Mouse (Mus musculus) liver, embryonic 16.5 days (tissue): ENCODE data around the gene Rbks. TPM values are rescaled to one million over a fixed set of nuclear protein-coding genes. Genes with fewer than 3 reads are reported as not detected.

Experiments used
- ATAC-seq: fragments of 200-750 bp; cut with Nextera tagmentation; 2 replicates; pipeline ENCODE4 v1.8.0; 2017; ENCODE audit warnings: low read depth, mild to moderate bottlenecking, moderate number of reproducible peaks, moderate library complexity
- H3K27ac ChIP-seq: fragments of 300-500 bp; sonication (generic); 2 replicates; pipeline ENCODE4 v1.5.1; 2014; ENCODE audit warnings: mild to moderate bottlenecking, low read length
- H3K27me3 ChIP-seq: fragments of 300-500 bp; sonication (generic); 2 replicates; pipeline ENCODE4 v1.6.1; 2014; ENCODE audit warnings: low read depth, low read length, mixed read lengths; ENCODE audit not compliant: control insufficient read depth, insufficient read depth
- H3K36me3 ChIP-seq: fragments of 300-500 bp; sonication (generic); 2 replicates; pipeline ENCODE4 v1.6.1; 2014; ENCODE audit warnings: mild to moderate bottlenecking; ENCODE audit not compliant: control insufficient read depth, insufficient read depth
- H3K4me1 ChIP-seq: fragments of 300-500 bp; sonication (generic); 2 replicates; pipeline ENCODE4 v1.6.1; 2014; ENCODE audit warnings: low read depth, low read length, mixed read lengths; ENCODE audit not compliant: control insufficient read depth
- H3K4me2 ChIP-seq: fragments of 300-500 bp; sonication (generic); 2 replicates; pipeline ENCODE4 v1.6.1; 2014; ENCODE audit warnings: low read depth, low read length, mixed read lengths
- H3K4me3 ChIP-seq: fragments of 300-500 bp; sonication (generic); 2 replicates; pipeline ENCODE4 v1.5.1; 2014; ENCODE audit warnings: low read depth, mild to moderate bottlenecking, low read length
- H3K9ac ChIP-seq: fragments of 300-500 bp; sonication (generic); 2 replicates; pipeline ENCODE4 v1.6.1; 2014; ENCODE audit warnings: low read depth, low read length
- H3K9me3 ChIP-seq: fragments of 300-500 bp; sonication (generic); replicated peaks from 2 replicates; pipeline ENCODE4 v1.6.1; 2016; ENCODE audit warnings: low read length; ENCODE audit not compliant: control insufficient read depth
- WGBS: fragments of 180-500 bp; shearing (Covaris S2); extraction: QIAGEN DNeasy Blood & Tissue Kit; methylation state at CpG from one replicate; pipeline ENCODE4 v1.1.7; 2014; ENCODE audit not compliant: insufficient replicate concordance; 5-methylcytosine and 5-hydroxymethylcytosine counted together
- polyA plus RNA-seq: library from polyadenylated mRNA; unstranded; fragments of >200 nt; fragmentation: Nextera tagmentation; extraction: Ambion mirVana; gene quantifications from 2 replicates; pipeline ENCODE4 v1.2.1, GENCODE M21; 2015

Rbks gene
- polyA plus RNA-seq, 1 experiment from 2014 or later = 17.6 TPM

DNA sequence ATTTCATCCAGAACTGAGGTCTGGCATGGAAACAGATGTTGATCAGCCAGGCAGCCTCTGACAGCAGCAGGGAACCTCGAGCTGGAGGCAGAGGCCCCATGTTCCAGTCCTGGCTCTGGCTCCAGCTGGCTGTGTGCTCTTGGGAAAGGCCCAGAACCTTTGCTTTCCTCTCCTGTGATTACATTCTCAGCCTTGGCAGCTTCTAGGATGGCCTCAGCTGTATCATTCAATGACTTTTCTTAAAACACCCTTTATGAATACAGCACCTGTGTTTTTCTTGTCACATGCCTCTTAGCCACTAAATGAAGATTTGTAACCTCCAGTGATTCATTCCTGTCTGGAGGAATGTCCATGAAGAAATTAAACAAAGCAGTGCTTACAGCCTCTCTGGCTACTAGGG, 31.3 kb downstream of the Rbks start:
- Histone ChIP-seq H3K9me3 (no peaks in the 10 kb centered on the region), H3K27ac (no peak overlapping the region), H3K27me3 (no peaks in the 10 kb centered on the region), H3K9ac (no peak overlapping the region), H3K36me3 (no peaks in the 10 kb centered on the region), H3K4me1 (no peaks in the 10 kb centered on the region), H3K4me2 (no peak overlapping the region), H3K4me3 (no peak overlapping the region)
- no peak for ATAC-seq
- 39% methylated on average over 1 of the region's 1 CpGs for WGBS

DNA sequence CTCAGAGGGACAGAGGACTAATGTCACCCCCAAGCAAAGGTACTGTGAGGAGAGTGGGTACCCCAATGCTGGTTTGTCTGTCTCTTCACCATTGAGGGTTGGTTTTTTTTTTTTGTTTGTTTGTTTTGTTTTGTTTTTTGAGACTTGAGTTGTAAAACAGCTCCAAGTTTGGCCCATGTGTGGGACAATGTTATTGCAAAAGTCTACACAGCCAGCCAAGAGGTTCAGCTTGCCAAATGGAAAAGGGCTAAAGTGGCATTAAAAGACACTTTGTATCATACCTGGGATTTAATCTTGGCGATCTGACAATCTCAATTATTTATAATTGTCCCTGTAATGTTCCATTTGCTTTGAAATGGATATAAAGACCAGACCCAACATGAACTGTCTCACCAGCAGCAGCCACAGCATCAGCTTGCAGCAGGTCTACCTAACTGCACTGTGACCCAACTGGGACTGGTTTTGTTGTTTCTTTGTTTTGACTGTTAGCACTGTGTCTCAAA, 41.7 kb downstream of the Rbks start:
- Histone ChIP-seq H3K9me3 (no peaks in the 10 kb centered on the region), H3K4me2 (no peak overlapping the region), H3K27ac (no peak overlapping the region), H3K4me1 (no peaks in the 10 kb centered on the region), H3K36me3 (no peaks in the 10 kb centered on the region), H3K9ac (no peak overlapping the region), H3K4me3 (no peak overlapping the region), H3K27me3 (no peaks in the 10 kb centered on the region)
- WGBS = 73% methylated on average over 1 of the region's 1 CpGs
- ATAC-seq = no peak

DNA sequence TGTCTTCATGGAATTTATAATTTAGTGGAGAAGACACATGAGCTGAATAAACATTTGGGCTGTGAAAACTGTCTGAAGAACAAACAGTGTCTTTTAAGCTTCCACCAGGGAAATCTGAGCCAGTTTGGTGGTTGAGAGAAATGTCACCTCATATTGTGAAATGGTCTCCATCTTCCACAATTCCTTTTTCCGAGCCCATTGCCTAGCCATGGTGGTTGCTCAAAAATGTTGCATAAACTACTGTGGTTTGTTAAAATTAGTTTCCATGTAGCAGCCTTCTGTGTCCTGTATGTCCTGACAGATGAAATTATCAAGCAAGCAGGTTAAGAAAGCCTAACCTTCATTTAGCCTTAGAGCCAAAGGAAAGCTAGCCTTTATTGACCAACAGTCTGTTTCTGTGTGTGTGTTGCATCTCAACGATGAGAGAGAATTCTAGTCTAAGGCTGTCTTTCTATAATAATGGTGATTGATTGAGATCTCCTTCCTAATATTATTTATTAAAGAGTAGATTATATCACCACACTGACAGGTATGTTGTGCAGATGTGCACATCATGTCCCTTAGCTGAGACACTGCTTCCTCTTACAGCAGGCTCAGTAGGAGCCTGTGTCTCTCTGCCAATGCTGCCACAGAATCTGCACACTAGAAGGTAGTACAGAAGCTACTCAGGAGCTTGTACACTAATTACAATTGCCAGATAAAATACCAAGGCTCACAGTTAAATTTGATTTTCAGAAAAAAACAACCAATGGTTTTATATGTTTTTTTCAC, 46.7 kb downstream of the Rbks start:
- Histone ChIP-seq H3K4me1 (no peaks in the 10 kb centered on the region), H3K27ac (peak overlapping the region; percentile 56; the same call in 1 of the 2 replicates), H3K9me3 (no peaks in the 10 kb centered on the region), H3K4me2 (no peak overlapping the region), H3K36me3 (no peaks in the 10 kb centered on the region), H3K27me3 (no peaks in the 10 kb centered on the region), H3K4me3 (no peak overlapping the region), H3K9ac (no peak overlapping the region)
- WGBS = 73% methylated on average over 2 of the region's 2 CpGs
- no peak for ATAC-seq

DNA sequence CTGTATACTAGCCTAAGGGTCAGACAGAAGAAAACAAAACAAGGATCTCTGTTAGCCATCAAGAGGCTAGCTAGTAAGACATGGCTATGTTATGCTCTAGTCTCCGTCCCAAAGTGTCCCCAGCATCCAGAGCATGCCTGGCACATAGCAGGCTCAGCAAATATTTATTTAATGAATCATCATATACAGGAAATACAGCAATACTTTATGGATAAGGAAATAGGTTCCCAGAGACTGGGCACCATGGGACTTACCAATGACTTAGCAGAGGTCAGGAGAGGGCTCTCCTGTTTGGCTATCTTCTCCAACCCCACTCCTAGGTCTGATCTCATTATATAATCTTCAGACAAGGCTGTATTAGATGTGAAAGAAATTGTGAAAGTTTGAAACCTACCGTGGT, 50.1 kb downstream of the Rbks start:
- H3K4me1 ChIP-seq = no peaks in the 10 kb centered on the region
- H3K9me3 ChIP-seq = no peaks in the 10 kb centered on the region
- H3K4me2 ChIP-seq = no peak overlapping the region
- no peak overlapping the region for H3K9ac ChIP-seq
- H3K27me3 ChIP-seq = no peaks in the 10 kb centered on the region
- WGBS = 71% methylated on average over 2 of the region's 2 CpGs
- H3K4me3 ChIP-seq = no peak overlapping the region
- no peak for ATAC-seq
- no peaks in the 10 kb centered on the region for H3K36me3 ChIP-seq
- H3K27ac ChIP-seq = no peak overlapping the region

DNA sequence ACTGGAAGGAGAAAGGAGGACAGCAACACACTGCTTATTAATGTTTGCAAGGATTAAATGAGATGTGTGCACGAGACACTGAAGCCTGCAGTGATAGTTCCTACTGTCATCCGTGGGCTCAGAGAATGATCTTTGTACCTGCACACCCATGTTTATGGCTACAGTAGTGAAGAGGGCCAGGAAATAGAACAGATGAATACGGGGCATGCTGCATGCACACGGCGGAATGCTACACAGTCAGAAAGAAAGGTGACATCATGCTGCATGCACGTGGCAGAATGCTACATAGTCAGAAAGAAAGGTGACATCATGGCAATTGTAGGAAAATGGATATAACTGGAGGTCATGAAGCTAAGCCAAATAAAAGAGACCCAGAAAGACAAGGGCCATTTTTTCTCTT, 50.9 kb downstream of the Rbks start:
- Histone ChIP-seq H3K27me3 (no peaks in the 10 kb centered on the region), H3K9me3 (no peaks in the 10 kb centered on the region), H3K4me3 (no peak overlapping the region), H3K4me2 (no peak overlapping the region), H3K36me3 (no peaks in the 10 kb centered on the region), H3K4me1 (no peaks in the 10 kb centered on the region), H3K27ac (no peak overlapping the region), H3K9ac (no peak overlapping the region)
- ATAC-seq = no peak
- WGBS = 73% methylated on average over 6 of the region's 6 CpGs

DNA sequence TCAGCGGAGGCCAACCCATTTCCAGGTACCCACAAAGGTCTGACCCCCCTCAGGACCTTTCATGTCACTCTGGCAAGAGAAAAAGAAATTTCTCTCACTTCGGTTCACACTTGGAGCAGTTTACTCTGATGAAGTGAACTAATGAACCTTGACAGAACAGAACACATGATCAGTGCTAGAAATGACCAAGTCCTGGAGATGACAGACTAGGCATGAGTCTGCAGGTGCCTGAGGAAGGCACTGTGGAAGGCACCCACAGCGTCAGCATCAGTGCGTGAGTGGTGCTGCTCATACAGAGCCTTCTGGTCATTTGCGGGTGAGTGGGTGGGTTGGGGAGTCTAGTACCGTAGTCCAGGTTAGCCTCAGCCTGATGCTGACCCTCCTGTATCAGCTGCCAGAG, 51.6 kb downstream of the Rbks start:
- no peaks in the 10 kb centered on the region for H3K36me3 ChIP-seq
- H3K4me3 ChIP-seq = no peak overlapping the region
- H3K4me1 ChIP-seq = no peaks in the 10 kb centered on the region
- no peak overlapping the region for H3K9ac ChIP-seq
- no peak overlapping the region for H3K4me2 ChIP-seq
- ATAC-seq = no peak
- WGBS = 81% methylated on average over 6 of the region's 6 CpGs
- no peaks in the 10 kb centered on the region for H3K27me3 ChIP-seq
- no peaks in the 10 kb centered on the region for H3K9me3 ChIP-seq
- H3K27ac ChIP-seq = no peak overlapping the region

DNA sequence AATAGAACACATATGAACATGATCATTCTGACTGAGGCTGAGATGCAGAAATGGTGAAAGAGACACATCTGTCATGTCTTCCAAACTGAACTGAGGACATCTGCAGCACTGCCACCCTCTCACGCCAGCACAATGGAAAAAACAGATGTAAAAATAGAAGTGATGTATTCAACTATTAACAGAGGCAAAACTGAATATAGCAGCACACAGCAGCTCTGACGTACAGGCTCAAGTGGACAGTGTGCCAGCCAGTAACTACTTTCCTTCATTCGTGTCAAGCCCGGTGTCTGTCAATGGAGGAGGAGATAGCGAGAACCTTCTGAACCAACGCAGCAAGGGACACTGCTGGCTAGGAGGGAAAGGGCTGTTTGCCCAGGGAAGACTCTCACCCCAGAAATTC, 52.6 kb downstream of the Rbks start:
- 83% methylated on average over 6 of the region's 6 CpGs for WGBS

DNA sequence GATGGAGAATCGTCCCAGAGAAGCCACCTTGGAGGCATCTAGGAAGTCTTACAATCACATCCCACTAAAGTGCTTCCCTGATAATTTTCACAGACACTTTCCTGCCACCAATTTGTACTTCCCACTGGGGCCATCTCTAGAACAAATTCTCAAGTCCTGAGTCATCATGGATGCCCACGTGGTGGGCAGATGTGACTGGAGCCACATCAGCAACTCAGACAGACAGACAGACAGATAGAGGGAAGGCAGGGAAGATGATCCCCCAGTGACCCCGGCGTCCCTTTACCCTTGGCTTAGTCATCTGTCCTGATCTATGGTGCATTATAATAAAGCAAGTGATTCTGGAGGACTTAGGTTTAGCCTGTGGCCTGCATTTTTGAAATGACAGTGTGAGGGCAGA, 53.2 kb downstream of the Rbks start:
- Histone ChIP-seq H3K9ac (no peak overlapping the region), H3K9me3 (no peaks in the 10 kb centered on the region), H3K27me3 (no peaks in the 10 kb centered on the region), H3K4me2 (no peak overlapping the region), H3K4me1 (no peaks in the 10 kb centered on the region), H3K36me3 (no peaks in the 10 kb centered on the region), H3K4me3 (no peak overlapping the region), H3K27ac (no peak overlapping the region)
- ATAC-seq = no peak
- WGBS = 49% methylated on average over 4 of the region's 4 CpGs

More for the DNA sequence above, 52.6 kb downstream of the Rbks start:
- Histone ChIP-seq H3K4me2 (no peak overlapping the region), H3K27me3 (no peaks in the 10 kb centered on the region), H3K27ac (no peak overlapping the region), H3K4me3 (no peak overlapping the region), H3K36me3 (no peaks in the 10 kb centered on the region), H3K9ac (no peak overlapping the region), H3K4me1 (no peaks in the 10 kb centered on the region), H3K9me3 (no peaks in the 10 kb centered on the region)
- no peak for ATAC-seq

DNA sequence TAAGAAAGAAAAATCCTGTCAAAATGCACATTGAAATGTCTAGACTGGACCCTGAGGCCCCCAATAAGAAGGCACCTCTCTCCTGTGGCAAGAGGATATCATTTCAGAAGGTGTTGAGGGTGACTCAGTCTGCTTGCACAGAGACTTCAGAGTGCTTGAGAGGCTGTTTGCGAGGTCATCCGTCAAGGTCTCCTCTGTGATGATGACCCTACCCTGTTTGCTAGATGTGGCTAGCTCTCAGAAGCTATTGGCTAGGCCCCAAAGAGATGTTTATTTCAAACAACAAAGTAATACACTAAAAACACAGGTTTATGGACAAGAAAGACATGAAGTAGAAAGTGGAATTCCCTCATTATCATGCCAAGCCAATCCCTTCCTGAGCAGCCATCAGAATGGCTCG, 55.1 kb downstream of the Rbks start:
- whole genome bisulfite sequencing = 79% methylated on average over 3 of the region's 3 CpGs
- ATAC-seq = no peak

More for the DNA sequence above, 55.1 kb downstream of the Rbks start:
- H3K4me2 ChIP-seq = no peak overlapping the region
- no peaks in the 10 kb centered on the region for H3K9me3 ChIP-seq
- no peak overlapping the region for H3K4me3 ChIP-seq
- H3K27me3 ChIP-seq = no peaks in the 10 kb centered on the region
- H3K36me3 ChIP-seq = no peaks in the 10 kb centered on the region
- no peaks in the 10 kb centered on the region for H3K4me1 ChIP-seq
- no peak overlapping the region for H3K27ac ChIP-seq
- no peak overlapping the region for H3K9ac ChIP-seq
